Mouse (Mus musculus): ENCODE measurements at regions not wholly inside any gene's neighbourhood (a gene's known extent, or its start where the extent isn't known, plus 50 kb on each side); places are given as distances from the start of the nearest gene placed in this dataset.

DNA sequence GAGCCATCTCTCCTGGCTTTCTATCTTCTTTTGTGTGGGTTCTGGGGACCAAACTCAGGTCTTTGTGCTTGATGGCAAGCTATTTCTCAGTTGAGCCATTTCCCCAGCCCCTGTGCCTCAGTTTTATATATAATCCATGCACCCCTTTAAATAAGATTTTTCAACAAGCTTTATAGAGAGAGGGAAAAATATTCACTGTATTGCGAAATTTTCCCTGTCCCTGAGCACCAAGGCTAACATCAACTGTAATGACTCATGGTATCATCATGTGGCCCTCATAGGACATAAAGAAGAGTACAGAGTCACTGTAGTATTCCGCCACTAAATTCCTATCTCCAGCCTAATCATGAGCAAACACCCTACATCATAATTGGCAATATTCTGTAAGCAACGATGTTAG is 142.4 kb upstream of the Dock1 start:
- Histone ChIP-seq H3K27ac (ENCODE audit: insufficient read depth, low read depth, low read length, poor library complexity, severe bottlenecking) (no peak overlapping the region), H3K4me1 (ENCODE audit: control insufficient read depth in 2 of 2, insufficient read depth in 2 of 2, low read length in 2 of 2, poor library complexity in 1 of 2) (no peaks in the 10 kb centered on the region), H3K4me3 (ENCODE audit: insufficient read depth in 1 of 2, low read depth in 1 of 2, low read length in 2 of 2, poor library complexity in 1 of 2, severe bottlenecking in 1 of 2) (no peak overlapping the region), H3K36me3 (ENCODE audit: control insufficient read depth, insufficient read depth, low read length, poor library complexity, severe bottlenecking) (no peaks in the 10 kb centered on the region), H3K9me3 (ENCODE audit: control insufficient read depth, insufficient read depth, low read depth, low read length) (no peaks in the 10 kb centered on the region), H3K9ac (ENCODE audit: insufficient read depth, low read depth, low read length, poor library complexity, severe bottlenecking) (no peak overlapping the region)
- in situ Hi-C loops (cut with MboI; ENCODE audit: low sequenced_read_pairs in 2 of 2, unreplicated experiment in 2 of 2), result loop anchor here in 1 of 2 experiments (25.0 kb wide), 1 partner anchor 666 kb away; no protein-coding TSS in a partner anchor
- no peak for DNase-seq (ENCODE audit: low read depth, low spot score)
- TF ChIP-seq HCFC1 (IDR thresholded peaks at IDR 0.05; ENCODE audit: borderline replicate concordance, insufficient read depth, low read length) (no peak), ZNF384 (IDR thresholded peaks at IDR 0.05; ENCODE audit: low read depth, low read length) (no peak)

- in situ Hi-C loops (cut with MboI; ENCODE audit: low sequenced_read_pairs in 2 of 2, unreplicated experiment in 2 of 2), result loop anchor here in 1 of 2 experiments (25.0 kb wide), 1 partner anchor 673 kb away; no protein-coding TSS in a partner anchor
- no peak for DNase-seq (ENCODE audit: low read depth, low spot score)
- no peak overlapping the region for H3K9ac ChIP-seq (ENCODE audit: insufficient read depth, low read depth, low read length, poor library complexity, severe bottlenecking)
- no peaks in the 10 kb centered on the region for H3K9me3 ChIP-seq (ENCODE audit: control insufficient read depth, insufficient read depth, low read depth, low read length)
- no peak overlapping the region for H3K4me3 ChIP-seq (ENCODE audit: insufficient read depth in 1 of 2, low read depth in 1 of 2, low read length in 2 of 2, poor library complexity in 1 of 2, severe bottlenecking in 1 of 2)
- no peak for TF ChIP-seq ZNF384 (IDR thresholded peaks at IDR 0.05; ENCODE audit: low read depth, low read length)
- TF ChIP-seq MAFK (IDR thresholded peaks at IDR 0.05; ENCODE audit: insufficient read depth, low read depth, low read length), result no peak
- TF ChIP-seq CHD2 (IDR thresholded peaks at IDR 0.05; ENCODE audit: low read depth, low read length), result no peak
- TF ChIP-seq ZC3H11A (IDR thresholded peaks at IDR 0.05; ENCODE audit: borderline replicate concordance, low read depth, low read length), result no peak
- no peak for TF ChIP-seq HCFC1 (IDR thresholded peaks at IDR 0.05; ENCODE audit: borderline replicate concordance, insufficient read depth, low read length)
- H3K4me1 ChIP-seq (ENCODE audit: control insufficient read depth in 2 of 2, insufficient read depth in 2 of 2, low read length in 2 of 2, poor library complexity in 1 of 2), result no peaks in the 10 kb centered on the region
- no peaks in the 10 kb centered on the region for H3K36me3 ChIP-seq (ENCODE audit: control insufficient read depth, insufficient read depth, low read length, poor library complexity, severe bottlenecking)
- no peak overlapping the region for H3K27ac ChIP-seq (ENCODE audit: insufficient read depth, low read depth, low read length, poor library complexity, severe bottlenecking)
Observed at GRCm38 (mm10) chr7:134534821-134535220, 135.6 kb upstream of the Dock1 start.

DNA sequence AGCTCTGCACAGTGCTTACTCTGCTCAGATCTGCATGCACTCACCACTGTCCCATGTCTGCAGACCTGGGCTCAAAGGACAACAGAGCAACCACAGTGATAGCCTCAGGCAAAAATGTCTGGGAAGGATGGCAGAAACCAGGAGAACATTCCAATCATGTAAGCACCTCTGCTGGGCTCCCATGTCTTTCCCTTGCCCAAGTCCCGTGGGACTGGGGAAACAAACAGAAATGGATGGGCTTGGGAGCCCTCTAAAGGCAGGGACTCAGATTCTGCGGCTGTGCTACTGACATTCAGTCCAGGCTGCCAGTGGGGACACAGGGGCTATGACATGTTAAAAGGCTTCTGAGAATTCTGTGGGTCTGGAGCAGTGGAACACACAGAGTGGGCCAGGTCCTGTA is 128.8 kb upstream of the Dock1 start:
- no peak overlapping the region for H3K27ac ChIP-seq (ENCODE audit: insufficient read depth, low read depth, low read length, poor library complexity, severe bottlenecking)
- H3K36me3 ChIP-seq (ENCODE audit: control insufficient read depth, insufficient read depth, low read length, poor library complexity, severe bottlenecking), result no peaks in the 10 kb centered on the region
- in situ Hi-C loops (cut with MboI; ENCODE audit: low sequenced_read_pairs in 2 of 2, unreplicated experiment in 2 of 2), result loop anchor here in 1 of 2 experiments (25.0 kb wide), 1 partner anchor 679 kb away; no protein-coding TSS in a partner anchor
- no peak overlapping the region for H3K9ac ChIP-seq (ENCODE audit: insufficient read depth, low read depth, low read length, poor library complexity, severe bottlenecking)
- no peaks in the 10 kb centered on the region for H3K4me1 ChIP-seq (ENCODE audit: control insufficient read depth in 2 of 2, insufficient read depth in 2 of 2, low read length in 2 of 2, poor library complexity in 1 of 2)
- no peak for DNase-seq (ENCODE audit: low read depth, low spot score)
- no peaks in the 10 kb centered on the region for H3K9me3 ChIP-seq (ENCODE audit: control insufficient read depth, insufficient read depth, low read depth, low read length)
- no peak overlapping the region for H3K4me3 ChIP-seq (ENCODE audit: insufficient read depth in 1 of 2, low read depth in 1 of 2, low read length in 2 of 2, poor library complexity in 1 of 2, severe bottlenecking in 1 of 2)
- no peak for TF ChIP-seq ZNF384 (IDR thresholded peaks at IDR 0.05; ENCODE audit: low read depth, low read length)
- TF ChIP-seq MAFK (IDR thresholded peaks at IDR 0.05; ENCODE audit: insufficient read depth, low read depth, low read length), result no peak
- TF ChIP-seq ZC3H11A (IDR thresholded peaks at IDR 0.05; ENCODE audit: borderline replicate concordance, low read depth, low read length), result no peak
- TF ChIP-seq CHD2 (IDR thresholded peaks at IDR 0.05; ENCODE audit: low read depth, low read length), result no peak
- no peak for TF ChIP-seq HCFC1 (IDR thresholded peaks at IDR 0.05; ENCODE audit: borderline replicate concordance, insufficient read depth, low read length)

DNA sequence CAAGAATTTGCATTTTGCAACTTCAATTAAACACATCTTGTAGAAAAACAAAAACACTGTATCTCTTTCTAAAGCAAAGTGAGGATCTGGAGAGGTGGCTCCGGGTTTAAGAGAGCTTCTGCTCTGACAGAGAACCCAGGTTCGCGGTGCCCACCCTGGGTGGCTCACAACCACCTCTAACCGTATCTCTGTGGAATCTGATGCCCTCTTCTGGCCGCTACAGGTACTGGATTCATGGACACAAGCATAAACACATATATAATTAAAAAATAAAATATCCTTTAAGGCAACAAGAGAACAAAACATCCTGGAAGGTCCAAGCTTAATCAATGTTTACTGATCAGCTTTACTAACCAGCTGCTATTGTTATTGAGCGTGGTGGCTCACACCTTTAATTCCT is 124.3 kb upstream of the Dock1 start:
- in situ Hi-C loops (cut with MboI; ENCODE audit: low sequenced_read_pairs in 2 of 2, unreplicated experiment in 2 of 2), result loop anchor here in 1 of 2 experiments (25.0 kb wide), 1 partner anchor 684 kb away; no protein-coding TSS in a partner anchor
- Histone ChIP-seq H3K4me3 (ENCODE audit: insufficient read depth in 1 of 2, low read depth in 1 of 2, low read length in 2 of 2, poor library complexity in 1 of 2, severe bottlenecking in 1 of 2) (no peak overlapping the region), H3K36me3 (ENCODE audit: control insufficient read depth, insufficient read depth, low read length, poor library complexity, severe bottlenecking) (no peaks in the 10 kb centered on the region), H3K9me3 (ENCODE audit: control insufficient read depth, insufficient read depth, low read depth, low read length) (no peaks in the 10 kb centered on the region), H3K27ac (ENCODE audit: insufficient read depth, low read depth, low read length, poor library complexity, severe bottlenecking) (no peak overlapping the region), H3K9ac (ENCODE audit: insufficient read depth, low read depth, low read length, poor library complexity, severe bottlenecking) (no peak overlapping the region), H3K4me1 (ENCODE audit: control insufficient read depth in 2 of 2, insufficient read depth in 2 of 2, low read length in 2 of 2, poor library complexity in 1 of 2) (no peaks in the 10 kb centered on the region)
- no peak for DNase-seq (ENCODE audit: low read depth, low spot score)
- no peak for TF ChIP-seq CHD2 (IDR thresholded peaks at IDR 0.05; ENCODE audit: low read depth, low read length)
- TF ChIP-seq ZNF384 (IDR thresholded peaks at IDR 0.05; ENCODE audit: low read depth, low read length), result no peak
- peak; percentile 47 for TF ChIP-seq ZC3H11A (IDR thresholded peaks at IDR 0.05; ENCODE audit: borderline replicate concordance, low read depth, low read length)
- TF ChIP-seq MAFK (IDR thresholded peaks at IDR 0.05; ENCODE audit: insufficient read depth, low read depth, low read length), result no peak
- TF ChIP-seq HCFC1 (IDR thresholded peaks at IDR 0.05; ENCODE audit: borderline replicate concordance, insufficient read depth, low read length), result no peak

Data from ES-E14 (cell line).